Mouse (Mus musculus) liver, adult 2 months (tissue): ENCODE measurements at regions not wholly inside any gene's neighbourhood (a gene's known extent, or its start where the extent isn't known, plus 50 kb on each side); places are given as distances from the start of the nearest gene placed in this dataset.

Experiments
- CTCF ChIP-seq: fragments of 200-500 bp; IDR thresholded peaks from 2 replicates; pipeline ENCODE4 v1.5.1; 2011; ENCODE audit warnings: low read depth, low read length, control low read depth
- POLR2A ChIP-seq: fragments of 200-500 bp; IDR thresholded peaks from 2 replicates; pipeline ENCODE4 v1.6.1; 2011; ENCODE audit warnings: low read length, control low read depth; ENCODE audit not compliant: insufficient read depth; ENCODE audit errors: extremely low read depth

DNA sequence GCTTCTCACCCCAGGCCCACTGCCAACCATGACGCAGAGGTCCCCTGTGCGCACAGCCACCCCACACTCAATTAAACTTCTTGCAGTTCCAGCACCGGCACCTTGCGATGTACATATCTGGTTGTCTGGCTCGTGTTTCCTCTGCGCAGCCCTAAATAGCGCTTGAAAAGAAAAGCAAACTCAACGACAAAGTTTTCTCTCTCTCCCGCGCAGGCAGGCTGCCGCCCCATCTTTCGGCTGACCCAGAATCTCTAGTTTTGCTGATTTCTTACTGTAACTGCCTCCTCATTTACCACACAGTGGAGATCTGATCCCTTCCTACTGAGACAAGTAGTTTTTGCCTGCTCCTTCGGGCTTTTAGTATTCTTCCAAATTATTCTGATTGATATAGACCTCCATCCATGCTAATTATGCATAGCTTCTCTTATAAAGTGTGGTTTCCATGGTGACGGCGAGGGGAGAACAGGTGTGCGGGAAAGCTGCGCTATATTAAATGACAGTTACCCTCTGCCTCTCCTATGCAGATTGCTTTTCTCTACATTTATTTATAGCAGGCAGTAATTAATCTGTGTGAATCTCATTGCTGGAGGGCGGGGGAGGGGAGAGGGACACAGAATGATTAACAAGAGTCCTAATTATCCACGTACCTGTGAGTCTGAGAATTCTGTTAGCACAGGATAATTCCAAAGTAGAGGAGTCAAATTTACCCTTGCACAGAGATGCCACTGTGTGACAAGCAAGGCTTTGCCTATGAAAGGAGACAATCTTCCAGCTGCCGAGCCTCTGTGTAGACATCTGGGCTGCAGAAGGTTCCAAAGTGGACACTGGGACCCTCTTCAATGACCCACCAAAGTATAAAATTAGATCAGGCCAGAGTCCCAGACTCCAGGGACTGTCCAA lies 200.2 kb downstream of the Pdcd6ip start:
- TF ChIP-seq POLR2A (no peak), CTCF (no peak)
